Mouse (Mus musculus): ENCODE data around the gene Prokr1. TPM values are rescaled to one million over a fixed set of nuclear protein-coding genes. Genes with fewer than 3 reads are reported as not detected.

Gene Prokr1
- polyA plus RNA-seq, 1 experiment from 2014 or later = 4.2 TPM

DNA sequence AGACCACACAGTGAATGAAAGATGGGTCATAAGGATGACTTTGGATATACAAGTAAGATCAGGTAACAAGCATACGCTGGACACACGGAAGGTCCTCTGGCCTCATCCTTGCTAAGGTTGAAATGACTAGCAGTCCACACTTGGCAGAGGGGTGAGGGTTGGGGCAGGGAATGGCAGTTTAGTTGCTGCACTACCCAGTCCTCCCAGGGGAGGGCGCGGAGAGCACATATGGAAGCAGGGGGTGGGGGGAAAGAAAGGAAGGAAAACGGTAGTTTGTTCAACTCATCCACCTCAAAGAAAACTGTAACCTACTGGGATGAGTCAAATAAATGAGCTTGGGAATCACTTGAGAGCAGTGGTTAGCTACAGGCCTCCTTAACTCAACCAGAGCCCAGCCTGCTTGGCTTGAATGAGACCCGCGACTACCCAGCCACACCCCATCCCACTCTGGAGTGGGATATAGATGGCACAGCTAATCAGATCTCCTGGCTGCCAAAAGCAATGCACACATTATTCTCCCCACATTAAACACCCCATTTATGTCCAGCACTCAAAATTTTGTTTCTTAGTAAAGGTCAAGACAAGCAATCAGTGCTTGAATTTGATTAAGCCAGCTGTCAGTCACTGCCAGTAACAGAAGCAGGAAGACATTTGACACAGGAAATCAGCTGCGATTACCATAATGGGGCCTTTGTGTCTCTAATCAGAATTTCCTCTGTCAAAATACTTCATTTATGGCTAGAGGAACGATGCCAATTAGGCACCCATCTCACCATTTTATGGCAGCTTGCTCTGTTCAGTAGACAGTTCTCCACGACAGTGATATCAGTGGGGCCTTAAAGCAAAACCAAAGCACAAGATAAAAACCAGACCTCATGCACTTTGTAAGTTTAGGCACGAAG lies 24.5 kb upstream of the Prokr1 start:
- Histone ChIP-seq H3K9ac (ENCODE audit: low read depth, low read length) (no peak overlapping the region), H3K4me2 (replicated peaks; ENCODE audit: low read depth, low read length) (no peak overlapping the region), H3K4me1 (ENCODE audit: control insufficient read depth, insufficient read depth, low read length) (no peaks in the 10 kb centered on the region), H3K36me3 (ENCODE audit: control insufficient read depth, insufficient read depth, low read length) (no peaks in the 10 kb centered on the region), H3K27ac (ENCODE audit: low read depth, low read length) (no peak overlapping the region), H3K9me3 (ENCODE audit: control insufficient read depth, low read length) (no peaks in the 10 kb centered on the region), H3K4me3 (ENCODE audit: low read length) (no peak overlapping the region), H3K27me3 (ENCODE audit: control insufficient read depth, insufficient read depth, low read length) (no peaks in the 10 kb centered on the region)
- WGBS = 64% methylated on average over 11 of the region's 11 CpGs
- ATAC-seq (ENCODE audit: low FRiP score, low TSS enrichment) = no peak

- H3K9me3 ChIP-seq (ENCODE audit: control insufficient read depth, low read length) = no peaks in the 10 kb centered on the region
- no peak overlapping the region for H3K9ac ChIP-seq (ENCODE audit: low read depth, low read length)
- no peaks in the 10 kb centered on the region for H3K27me3 ChIP-seq (ENCODE audit: control insufficient read depth, insufficient read depth, low read length)
- H3K4me1 ChIP-seq (ENCODE audit: control insufficient read depth, insufficient read depth, low read length) = no peaks in the 10 kb centered on the region
- no peak overlapping the region for H3K4me3 ChIP-seq (ENCODE audit: low read length)
- H3K27ac ChIP-seq (ENCODE audit: low read depth, low read length) = no peak overlapping the region
- H3K4me2 ChIP-seq (replicated peaks; ENCODE audit: low read depth, low read length) = no peak overlapping the region
- H3K36me3 ChIP-seq (ENCODE audit: control insufficient read depth, insufficient read depth, low read length) = no peaks in the 10 kb centered on the region
- ATAC-seq (ENCODE audit: low FRiP score, low TSS enrichment) = no peak
Observed at GRCm38 (mm10) chr6:87599825-87600224, 9.3 kb upstream of the Prokr1 start.

DNA sequence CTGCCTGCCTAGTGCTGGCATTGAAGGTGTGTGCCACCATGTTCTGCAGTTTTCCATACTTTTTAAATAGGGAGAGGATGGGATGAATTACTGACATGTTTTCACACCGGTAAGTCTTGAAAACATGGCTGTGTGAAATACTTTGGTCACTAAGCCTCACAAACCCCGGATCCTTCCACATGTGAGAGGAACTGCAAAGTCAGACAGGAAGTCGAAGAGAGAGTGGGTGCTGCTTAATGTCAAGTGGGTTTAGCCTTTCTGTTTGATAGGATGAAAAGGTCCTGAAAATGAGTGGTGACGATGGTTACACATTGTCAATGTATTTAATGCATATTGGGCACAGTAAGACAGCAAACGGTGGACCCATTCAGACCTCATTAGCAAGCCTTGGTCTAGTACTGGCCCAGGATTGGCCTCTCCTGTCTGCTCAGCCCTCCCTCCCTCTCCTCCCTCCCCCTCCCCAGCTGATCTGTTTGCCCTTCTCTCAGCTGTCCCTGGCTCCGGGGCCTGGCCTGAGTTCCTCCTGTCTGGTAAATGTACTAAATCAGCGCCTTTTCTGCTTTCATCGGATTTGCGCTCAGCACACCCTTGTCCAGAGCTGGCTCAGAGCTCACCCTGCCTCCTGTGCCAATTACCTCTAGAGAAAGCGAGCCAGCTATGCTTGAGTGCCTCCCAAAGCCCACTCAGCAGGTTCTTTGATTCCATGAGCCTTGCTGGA lies 6.7 kb upstream of the Prokr1 start:
- no peak overlapping the region for H3K27ac ChIP-seq (ENCODE audit: low read depth, low read length)
- H3K4me1 ChIP-seq (ENCODE audit: control insufficient read depth, insufficient read depth, low read length) = no peaks in the 10 kb centered on the region
- WGBS = 49% methylated on average over 10 of the region's 10 CpGs
- no peak overlapping the region for H3K4me3 ChIP-seq (ENCODE audit: low read length)
- H3K9me3 ChIP-seq (ENCODE audit: control insufficient read depth, low read length) = no peaks in the 10 kb centered on the region
- H3K27me3 ChIP-seq (ENCODE audit: control insufficient read depth, insufficient read depth, low read length) = no peaks in the 10 kb centered on the region
- ATAC-seq (ENCODE audit: low FRiP score, low TSS enrichment) = peak; percentile 87
- no peak overlapping the region for H3K9ac ChIP-seq (ENCODE audit: low read depth, low read length)
- H3K36me3 ChIP-seq (ENCODE audit: control insufficient read depth, insufficient read depth, low read length) = no peaks in the 10 kb centered on the region
- H3K4me2 ChIP-seq (replicated peaks; ENCODE audit: low read depth, low read length) = no peak overlapping the region

DNA sequence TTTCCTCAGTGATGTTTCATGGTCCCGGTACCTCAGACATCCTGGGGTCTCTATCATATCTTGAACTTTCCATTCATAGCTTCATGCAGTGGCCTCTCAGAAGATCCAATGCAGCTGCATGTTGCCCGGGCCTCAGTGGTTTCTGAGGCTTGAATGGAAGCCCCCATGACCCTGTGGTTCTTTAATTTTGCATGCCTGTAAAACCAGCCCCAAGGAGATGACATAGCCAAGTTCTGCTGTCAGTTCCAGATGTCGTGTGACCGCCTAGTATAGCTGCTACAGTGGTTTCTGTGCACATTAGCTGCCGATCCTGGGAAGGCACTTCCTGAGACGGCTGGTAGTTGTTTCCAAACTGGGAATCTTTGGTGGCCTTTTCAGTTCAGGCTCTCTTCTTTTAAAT lies 3.6 kb upstream of the Prokr1 start:
- no peak overlapping the region for H3K9ac ChIP-seq (ENCODE audit: low read depth, low read length)
- no peaks in the 10 kb centered on the region for H3K36me3 ChIP-seq (ENCODE audit: control insufficient read depth, insufficient read depth, low read length)
- peaks cover 4% of the 10 kb centered on the region for H3K27me3 ChIP-seq (ENCODE audit: control insufficient read depth, insufficient read depth, low read length)
- whole genome bisulfite sequencing = 82% methylated on average over 6 of the region's 6 CpGs
- no peaks in the 10 kb centered on the region for H3K9me3 ChIP-seq (ENCODE audit: control insufficient read depth, low read length)
- H3K27ac ChIP-seq (ENCODE audit: low read depth, low read length) = no peak overlapping the region
- ATAC-seq (ENCODE audit: low FRiP score, low TSS enrichment) = no peak
- no peak overlapping the region for H3K4me3 ChIP-seq (ENCODE audit: low read length)
- H3K4me2 ChIP-seq (replicated peaks; ENCODE audit: low read depth, low read length) = no peak overlapping the region
- H3K4me1 ChIP-seq (ENCODE audit: control insufficient read depth, insufficient read depth, low read length) = 0 out of 2 replicates have a peak, but pooled peaks cover 9% of the 10 kb centered on the region

- peak; percentile 51 for ATAC-seq (ENCODE audit: low FRiP score, low TSS enrichment)
- 17% methylated on average over 12 of the region's 12 CpGs for WGBS
Observed at GRCm38 (mm10) chr6:87589718-87590393, 687 bp downstream of the Prokr1 start.

GRCm38 (mm10) chr6:87583991-87584390 lies 6.6 kb downstream of the Prokr1 start:
- Histone ChIP-seq H3K36me3 (ENCODE audit: control insufficient read depth, insufficient read depth, low read length) (no peaks in the 10 kb centered on the region), H3K9me3 (ENCODE audit: control insufficient read depth, low read length) (no peaks in the 10 kb centered on the region), H3K27me3 (ENCODE audit: control insufficient read depth, insufficient read depth, low read length) (no peaks in the 10 kb centered on the region), H3K9ac (ENCODE audit: low read depth, low read length) (no peak overlapping the region), H3K27ac (ENCODE audit: low read depth, low read length) (no peak overlapping the region), H3K4me2 (replicated peaks; ENCODE audit: low read depth, low read length) (no peak overlapping the region), H3K4me1 (ENCODE audit: control insufficient read depth, insufficient read depth, low read length) (no peaks in the 10 kb centered on the region; the same call in 1 of the 2 replicates), H3K4me3 (ENCODE audit: low read length) (no peak overlapping the region)
- no peak for ATAC-seq (ENCODE audit: low FRiP score, low TSS enrichment)
- 91% methylated on average over 7 of the region's 7 CpGs for WGBS

More at GRCm38 (mm10) chr6:87589718-87590393, 687 bp downstream of the Prokr1 start:
- H3K9me3 ChIP-seq (ENCODE audit: control insufficient read depth, low read length) = no peaks in the 10 kb centered on the region
- peak overlapping the region; percentile 86 for H3K4me2 ChIP-seq (replicated peaks; ENCODE audit: low read depth, low read length)
- H3K9ac ChIP-seq (ENCODE audit: low read depth, low read length) = peak overlapping the region; percentile 58
- peaks cover 9% of the 10 kb centered on the region; the same call in 1 of the 2 replicates for H3K4me1 ChIP-seq (ENCODE audit: control insufficient read depth, insufficient read depth, low read length)
- H3K27me3 ChIP-seq (ENCODE audit: control insufficient read depth, insufficient read depth, low read length) = peaks cover 4% of the 10 kb centered on the region
- no peak overlapping the region for H3K27ac ChIP-seq (ENCODE audit: low read depth, low read length)
- peak overlapping the region; percentile 63 for H3K4me3 ChIP-seq (ENCODE audit: low read length)
- no peaks in the 10 kb centered on the region for H3K36me3 ChIP-seq (ENCODE audit: control insufficient read depth, insufficient read depth, low read length)

- no peak for ATAC-seq (ENCODE audit: low FRiP score, low TSS enrichment)
- WGBS = 94% methylated on average over 1 of the region's 1 CpGs
- no peak overlapping the region for H3K4me3 ChIP-seq (ENCODE audit: low read length)
- H3K4me2 ChIP-seq (replicated peaks; ENCODE audit: low read depth, low read length) = no peak overlapping the region
- H3K9ac ChIP-seq (ENCODE audit: low read depth, low read length) = no peak overlapping the region
- no peaks in the 10 kb centered on the region; the same call in 1 of the 2 replicates for H3K4me1 ChIP-seq (ENCODE audit: control insufficient read depth, insufficient read depth, low read length)
- no peaks in the 10 kb centered on the region for H3K9me3 ChIP-seq (ENCODE audit: control insufficient read depth, low read length)
- no peaks in the 10 kb centered on the region for H3K27me3 ChIP-seq (ENCODE audit: control insufficient read depth, insufficient read depth, low read length)
- H3K27ac ChIP-seq (ENCODE audit: low read depth, low read length) = no peak overlapping the region
- H3K36me3 ChIP-seq (ENCODE audit: control insufficient read depth, insufficient read depth, low read length) = no peaks in the 10 kb centered on the region
Observed at GRCm38 (mm10) chr6:87583183-87583611, 7.3 kb downstream of the Prokr1 start.

- Histone ChIP-seq H3K27me3 (ENCODE audit: control insufficient read depth, insufficient read depth, low read length) (no peaks in the 10 kb centered on the region), H3K9ac (ENCODE audit: low read depth, low read length) (no peak overlapping the region), H3K9me3 (ENCODE audit: control insufficient read depth, low read length) (no peaks in the 10 kb centered on the region), H3K4me3 (ENCODE audit: low read length) (no peak overlapping the region), H3K4me1 (ENCODE audit: control insufficient read depth, insufficient read depth, low read length) (no peaks in the 10 kb centered on the region; the same call in 1 of the 2 replicates), H3K36me3 (ENCODE audit: control insufficient read depth, insufficient read depth, low read length) (no peaks in the 10 kb centered on the region), H3K27ac (ENCODE audit: low read depth, low read length) (no peak overlapping the region), H3K4me2 (replicated peaks; ENCODE audit: low read depth, low read length) (no peak overlapping the region)
- 68% methylated on average over 6 of the region's 6 CpGs for WGBS
- no peak for ATAC-seq (ENCODE audit: low FRiP score, low TSS enrichment)
Observed at GRCm38 (mm10) chr6:87582456-87582855, 8.1 kb downstream of the Prokr1 start.
